Mouse (Mus musculus) liver, embryonic 11.5 days (tissue): ENCODE measurements around the gene Sh2d6. TPM values are rescaled to one million over a fixed set of nuclear protein-coding genes. Genes with fewer than 3 reads are reported as not detected.
"Not testable (repeated sequence)": the region's sequence is repeated elsewhere in the genome, so short reads cannot be mapped to it uniquely, and the experiment has no call there.

Experiments
- ATAC-seq: fragments of 200-750 bp; cut with Nextera tagmentation; replicated peaks from 2 replicates; pipeline ENCODE4 v1.8.0; 2017; ENCODE audit warnings: moderate number of reproducible peaks, mild to moderate bottlenecking, moderate TSS enrichment, moderate library complexity; ENCODE audit not compliant: low FRiP score
- DNase-seq: peaks from one replicate; pipeline ENCODE4 v3.0.0-alpha.2; 2017; ENCODE audit warnings: low spot score
- H3K27ac ChIP-seq: fragments of 300-500 bp; sonication (generic); 2 replicates; pipeline ENCODE4 v1.5.1; 2014; ENCODE audit warnings: mild to moderate bottlenecking, low read depth, low read length, control low read depth
- H3K27me3 ChIP-seq: fragments of 300-500 bp; sonication (generic); replicated peaks from 2 replicates; pipeline ENCODE4 v1.6.1; 2014; ENCODE audit warnings: low read length, mixed read lengths; ENCODE audit not compliant: control insufficient read depth, insufficient read depth
- H3K36me3 ChIP-seq: fragments of 300-500 bp; sonication (generic); 2 replicates; pipeline ENCODE4 v1.6.1; 2014; ENCODE audit warnings: mild to moderate bottlenecking, low read length, moderate library complexity, mixed read lengths; ENCODE audit not compliant: control insufficient read depth, insufficient read depth
- H3K4me1 ChIP-seq: fragments of 300-500 bp; sonication (generic); replicated peaks from 2 replicates; pipeline ENCODE4 v1.6.1; 2014; ENCODE audit warnings: low read length, mixed read lengths; ENCODE audit not compliant: control insufficient read depth, insufficient read depth
- H3K4me2 ChIP-seq: fragments of 300-500 bp; sonication (generic); 2 replicates; pipeline ENCODE4 v1.6.1; 2014; ENCODE audit warnings: mild to moderate bottlenecking, control low read depth, moderate library complexity
- H3K4me3 ChIP-seq: fragments of 300-500 bp; sonication (generic); 2 replicates; pipeline ENCODE4 v1.5.1; 2014; ENCODE audit warnings: low read depth, low read length, control low read depth
- H3K9ac ChIP-seq: fragments of 300-500 bp; sonication (generic); 2 replicates; pipeline ENCODE4 v1.6.1; 2014; ENCODE audit warnings: low read depth, low read length, control low read depth
- H3K9me3 ChIP-seq: fragments of 300-500 bp; sonication (generic); 2 replicates; pipeline ENCODE4 v1.6.1; 2016; ENCODE audit warnings: low read length, inconsistent platforms, mixed read lengths; ENCODE audit not compliant: control insufficient read depth
- WGBS: fragments of 180-500 bp; shearing (Covaris S2); extraction: QIAGEN DNeasy Blood & Tissue Kit; methylation state at CpG from one replicate; pipeline ENCODE4 v1.1.7; 2014; 5-methylcytosine and 5-hydroxymethylcytosine counted together
- polyA plus RNA-seq: library from polyadenylated mRNA; unstranded; fragments of >200 nt; fragmentation: Nextera tagmentation; extraction: Ambion mirVana; gene quantifications from 2 replicates; pipeline ENCODE4 v1.2.1, GENCODE M21; 2014

The Sh2d6 gene
- polyA plus RNA-seq, 1 experiment from 2014 or later = not detected

DNA sequence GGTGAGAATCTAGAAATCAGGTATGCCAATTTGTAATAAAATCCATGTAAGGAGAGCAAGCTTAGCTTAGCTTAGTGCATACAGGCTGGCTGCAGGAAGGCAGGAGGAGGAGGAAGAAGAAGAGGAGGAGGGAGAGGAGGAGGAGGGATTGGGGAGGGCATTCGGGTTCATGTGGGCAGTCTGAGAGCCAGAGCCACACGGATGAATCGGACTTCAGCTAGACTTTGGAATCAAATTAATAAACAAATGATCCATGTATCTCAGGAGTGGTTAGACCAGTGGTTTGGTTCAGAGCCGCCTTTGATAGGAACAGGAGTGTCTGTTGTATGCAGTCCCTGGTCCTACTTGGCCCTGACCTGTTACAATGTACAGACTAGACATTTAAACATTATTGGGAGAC, 36.6 kb downstream of the Sh2d6 start:
- no peaks in the 10 kb centered on the region for H3K27me3 ChIP-seq
- H3K27ac ChIP-seq = no peak overlapping the region
- WGBS = 64% methylated on average over 4 of the region's 4 CpGs
- H3K9ac ChIP-seq = no peak overlapping the region
- H3K9me3 ChIP-seq = no peaks in the 10 kb centered on the region
- H3K4me2 ChIP-seq = no peak overlapping the region
- no peak for ATAC-seq
- H3K4me1 ChIP-seq = no peaks in the 10 kb centered on the region
- no peak for DNase-seq
- no peaks in the 10 kb centered on the region for H3K36me3 ChIP-seq
- no peak overlapping the region for H3K4me3 ChIP-seq

DNA sequence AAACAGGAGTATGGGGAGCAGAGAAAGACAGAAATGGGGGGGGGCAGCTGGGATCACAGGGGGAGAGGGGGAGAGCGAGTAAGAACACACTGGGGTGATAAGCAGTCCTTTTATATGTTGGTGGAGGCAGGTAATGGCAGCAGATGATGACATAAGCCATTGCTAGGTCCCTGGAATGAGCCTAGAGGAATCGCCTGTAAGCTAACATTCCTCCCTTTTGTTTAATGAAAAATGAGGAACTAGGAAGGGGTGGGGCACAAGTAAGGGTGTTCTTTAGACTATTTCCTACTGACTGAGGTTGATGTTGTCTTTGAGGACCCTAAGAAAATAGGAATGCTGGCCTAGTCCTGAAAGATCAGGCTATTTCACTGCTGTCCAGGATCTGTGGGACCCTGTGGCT, 39.4 kb downstream of the Sh2d6 start:
- Histone ChIP-seq H3K4me2 (no peak overlapping the region), H3K9ac (no peak overlapping the region), H3K27ac (no peak overlapping the region), H3K36me3 (no peaks in the 10 kb centered on the region), H3K4me3 (no peak overlapping the region), H3K9me3 (no peaks in the 10 kb centered on the region), H3K4me1 (no peaks in the 10 kb centered on the region), H3K27me3 (no peaks in the 10 kb centered on the region)
- ATAC-seq (no peak), DNase-seq (no peak)
- WGBS = 48% methylated on average over 2 of the region's 2 CpGs

DNA sequence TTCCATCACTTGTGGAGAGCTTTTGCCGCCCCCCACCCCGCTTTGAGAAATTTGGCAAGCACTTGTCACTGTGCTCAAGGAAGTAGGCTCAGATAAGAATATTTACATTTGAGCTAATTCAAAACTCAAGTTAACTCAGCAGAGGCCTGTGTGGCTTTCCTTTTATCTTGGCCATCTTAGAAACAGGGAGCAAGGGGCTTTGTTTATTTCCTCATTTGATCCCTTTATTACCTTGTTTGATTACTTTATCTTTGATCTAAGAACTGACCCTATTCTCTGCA, 41.1 kb downstream of the Sh2d6 start:
- Histone ChIP-seq H3K4me1 (no peaks in the 10 kb centered on the region), H3K9me3 (no peaks in the 10 kb centered on the region)
- no peak for DNase-seq

DNA sequence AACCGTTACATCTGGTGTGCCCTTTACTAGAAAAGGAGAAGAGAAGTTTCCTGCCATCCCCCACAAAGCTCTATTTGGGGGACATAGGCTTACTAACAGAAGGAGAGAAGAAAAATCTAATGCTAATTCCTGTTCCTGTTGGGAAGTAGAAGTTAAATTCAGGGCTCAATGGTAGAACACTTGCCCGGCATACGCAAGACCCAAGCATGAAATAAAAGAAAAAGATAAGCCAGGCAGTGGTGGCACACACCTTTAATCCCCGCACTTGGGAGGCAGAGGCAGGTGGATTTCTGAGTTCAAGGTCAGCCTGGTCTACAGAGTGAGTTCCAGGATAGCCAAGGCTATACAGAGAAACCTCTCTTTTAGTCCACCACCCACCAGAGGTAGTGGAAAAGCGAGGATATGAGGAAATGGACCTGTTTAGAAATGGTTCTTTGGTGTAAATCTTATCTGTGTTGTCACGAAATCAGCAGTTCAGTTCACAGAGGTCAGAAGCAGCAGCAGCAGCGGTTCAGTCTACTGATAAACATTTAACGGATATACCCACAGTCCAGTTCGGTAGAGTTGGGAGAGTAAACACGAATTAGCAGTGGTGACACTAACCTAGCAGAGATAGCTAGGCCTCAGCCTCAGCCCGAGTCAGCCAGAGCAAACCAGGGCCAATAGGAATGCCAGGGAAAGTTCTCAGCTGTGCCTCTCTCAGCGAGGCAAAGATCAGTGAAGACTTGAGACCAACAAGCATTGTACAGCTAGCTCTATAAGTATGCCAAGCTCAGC, 41.7 kb downstream of the Sh2d6 start:
- ATAC-seq = no peak
- WGBS = 67% methylated on average over 12 of the region's 12 CpGs
- H3K36me3 ChIP-seq = no peaks in the 10 kb centered on the region

More for the DNA sequence above, 41.1 kb downstream of the Sh2d6 start:
- ATAC-seq = no peak
- Histone ChIP-seq H3K4me2 (no peak overlapping the region), H3K9ac (no peak overlapping the region), H3K27ac (no peak overlapping the region), H3K36me3 (no peaks in the 10 kb centered on the region), H3K4me3 (no peak overlapping the region), H3K27me3 (no peaks in the 10 kb centered on the region)
- WGBS = 65% methylated on average over 2 of the region's 2 CpGs

DNA sequence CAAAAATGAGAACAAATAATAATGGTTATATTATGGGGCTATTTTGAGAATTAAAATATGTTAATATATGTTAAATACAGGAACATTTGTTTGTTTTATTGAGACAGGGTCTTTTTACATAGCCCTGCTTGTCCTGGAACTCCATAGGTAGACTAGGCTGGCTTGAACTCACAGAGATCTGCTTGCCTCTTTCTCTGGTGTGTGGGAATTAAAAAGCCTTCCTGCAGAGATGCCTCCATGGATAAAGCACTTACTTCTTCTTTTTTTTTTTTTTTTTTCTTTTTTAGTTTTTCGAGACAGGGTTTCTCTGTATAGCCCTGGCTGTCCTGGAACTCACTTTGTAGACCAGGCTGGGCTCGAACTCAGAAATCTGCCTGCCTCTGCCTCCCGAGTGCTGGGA, 42.8 kb downstream of the Sh2d6 start:
- not testable (repeated sequence) for DNase-seq, H3K9me3 ChIP-seq, H3K9ac ChIP-seq, H3K27me3 ChIP-seq, H3K36me3 ChIP-seq, H3K4me1 ChIP-seq, H3K27ac ChIP-seq, H3K4me3 ChIP-seq, H3K4me2 ChIP-seq, ATAC-seq
- 86% methylated on average over 3 of the region's 3 CpGs for WGBS

More for the DNA sequence above, 41.7 kb downstream of the Sh2d6 start:
- DNase-seq = no peak
- Histone ChIP-seq H3K4me1 (no peaks in the 10 kb centered on the region), H3K4me3 (no peak overlapping the region), H3K9me3 (no peaks in the 10 kb centered on the region), H3K9ac (no peak overlapping the region), H3K4me2 (no peak overlapping the region), H3K27ac (no peak overlapping the region), H3K27me3 (no peaks in the 10 kb centered on the region)

DNA sequence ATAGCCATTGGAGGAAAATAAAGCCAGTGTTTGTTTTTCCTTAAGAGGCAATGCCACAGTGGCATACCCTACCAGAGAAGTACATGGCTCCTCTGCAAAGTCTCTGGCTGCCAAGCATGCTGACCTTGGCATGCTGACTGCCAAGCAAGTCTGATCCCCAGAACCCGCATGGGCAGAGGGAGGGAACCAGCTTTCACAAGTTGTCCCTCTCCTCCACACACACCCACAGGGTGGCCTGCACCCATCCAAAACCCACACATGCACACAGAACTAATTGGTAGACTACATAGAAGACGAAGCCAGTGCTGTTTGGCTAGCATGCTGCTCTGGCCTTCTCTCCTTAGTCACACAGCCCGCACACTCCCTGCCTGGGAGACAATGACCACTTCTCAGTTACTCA, 43.9 kb downstream of the Sh2d6 start:
- 87% methylated on average over 3 of the region's 3 CpGs for WGBS
- H3K4me1 ChIP-seq = no peaks in the 10 kb centered on the region
- no peak overlapping the region for H3K4me3 ChIP-seq
- H3K27me3 ChIP-seq = no peaks in the 10 kb centered on the region
- ATAC-seq (no peak), DNase-seq (no peak)
- H3K9ac ChIP-seq = no peak overlapping the region
- no peaks in the 10 kb centered on the region for H3K9me3 ChIP-seq
- H3K27ac ChIP-seq = no peak overlapping the region
- no peak overlapping the region for H3K4me2 ChIP-seq
- H3K36me3 ChIP-seq = no peaks in the 10 kb centered on the region

DNA sequence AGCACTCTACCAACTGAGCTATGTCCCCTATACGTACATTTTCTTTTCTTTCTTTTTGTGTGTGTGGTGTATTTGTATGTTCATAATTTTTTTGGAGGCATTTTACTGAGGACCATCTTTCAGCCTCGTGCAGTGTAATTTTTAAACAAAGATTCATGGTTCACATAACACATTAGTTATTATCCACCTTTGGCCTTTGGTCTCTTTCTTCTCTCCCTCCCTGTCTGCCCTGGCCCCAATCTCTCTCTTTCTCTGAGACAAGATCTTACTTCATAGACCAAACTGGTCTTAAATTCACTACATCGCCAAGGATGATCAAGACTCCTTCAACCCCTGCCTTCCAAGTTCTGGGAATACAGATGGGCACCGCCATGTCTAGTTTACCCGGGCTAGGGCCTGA, 44.7 kb downstream of the Sh2d6 start:
- H3K9me3 ChIP-seq = no peaks in the 10 kb centered on the region
- H3K4me1 ChIP-seq = no peaks in the 10 kb centered on the region
- H3K4me2 ChIP-seq = no peak overlapping the region
- no peak overlapping the region for H3K9ac ChIP-seq
- H3K36me3 ChIP-seq = no peaks in the 10 kb centered on the region
- no peaks in the 10 kb centered on the region for H3K27me3 ChIP-seq
- no peak for ATAC-seq
- no peak overlapping the region for H3K4me3 ChIP-seq
- no peak for DNase-seq
- 84% methylated on average over 5 of the region's 5 CpGs for WGBS
- H3K27ac ChIP-seq = no peak overlapping the region

DNA sequence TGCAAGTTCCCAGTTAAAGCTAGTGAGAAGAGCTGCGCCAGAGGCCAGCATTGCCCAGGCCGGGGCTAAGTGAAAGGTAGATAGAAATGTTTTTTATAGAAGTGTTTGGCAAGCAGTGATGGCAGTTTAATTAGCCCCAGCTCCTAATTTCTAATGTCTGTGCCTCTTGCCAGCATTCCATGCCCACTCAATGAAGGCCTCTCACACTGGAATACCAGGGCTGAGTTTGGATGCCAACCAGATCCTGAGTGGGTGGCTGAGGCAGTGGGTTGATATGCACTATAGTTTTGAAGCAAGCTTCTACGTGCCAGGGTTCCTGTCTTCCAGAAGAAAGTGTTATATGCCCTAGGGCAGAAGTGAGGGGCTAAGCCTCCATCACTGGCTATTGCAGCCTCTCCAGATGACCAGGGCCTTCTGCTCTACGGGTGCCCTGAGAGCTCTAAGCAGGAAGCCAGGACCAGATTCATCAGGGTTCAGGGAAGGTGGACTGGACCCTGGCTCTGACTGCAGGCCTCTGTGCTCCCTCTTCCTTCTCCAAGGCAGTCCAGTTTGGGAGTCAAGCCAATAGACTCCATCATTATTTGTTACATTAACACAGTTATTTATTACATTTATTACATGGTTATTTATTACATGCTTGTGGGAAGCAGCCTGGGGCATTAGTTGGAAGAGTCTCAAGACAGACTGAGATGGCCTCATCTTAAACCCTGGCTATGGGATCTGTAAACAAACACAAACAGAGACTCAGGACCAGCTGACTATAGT, 46.1 kb downstream of the Sh2d6 start:
- ATAC-seq = no peak
- Histone ChIP-seq H3K4me3 (no peak overlapping the region), H3K4me2 (no peak overlapping the region)

More for the DNA sequence above, 46.1 kb downstream of the Sh2d6 start:
- H3K36me3 ChIP-seq = no peaks in the 10 kb centered on the region
- no peak overlapping the region for H3K9ac ChIP-seq
- 73% methylated on average over 4 of the region's 4 CpGs for WGBS
- no peak overlapping the region for H3K27ac ChIP-seq
- no peaks in the 10 kb centered on the region for H3K27me3 ChIP-seq
- H3K9me3 ChIP-seq = no peaks in the 10 kb centered on the region
- DNase-seq = no peak
- no peaks in the 10 kb centered on the region for H3K4me1 ChIP-seq
